In genomic region chr8:118238156-118238555, GRCm38 (mm10) we compare ENCODE assay signal across 21 mouse cellular contexts. TPM values are rescaled to one million over a fixed set of nuclear protein-coding genes. Genes with fewer than 3 reads are reported as not detected.
"Had no signal": no experiment of that assay in that cellular context is flagged by ENCODE, and none has a peak within 500 bp of the region (broad histone marks: within the 10 kb centered on the region; RNA-seq: fewer than 3 reads in every experiment).

No protein-coding gene starts in this region.

- H3K9ac ChIP-seq: limb, embryonic 12.5 days; limb, embryonic 15.5 days; liver, embryonic 14.5 days; liver, postnatal 0 days; lung, embryonic 14.5 days; midbrain, embryonic 13.5 days; neural tube, embryonic 13.5 days had no signal

- H3K4me1 ChIP-seq: limb, embryonic 12.5 days; limb, embryonic 15.5 days; midbrain, embryonic 13.5 days; neural tube, embryonic 13.5 days had no signal

- DNase-seq: kidney, adult 9 months; kidney, postnatal 10 days; kidney, postnatal 36 days; left cerebral cortex, postnatal 4 days; liver, postnatal 0 days; lung, embryonic 14.5 days; thymus, adult 18-20 months; thymus, postnatal 36 days had no signal

- ATAC-seq: liver, postnatal 0 days; lung, postnatal 0 days; midbrain, embryonic 13.5 days; midbrain, embryonic 16.5 days had no signal

- H3K27me3 ChIP-seq: limb, embryonic 12.5 days; limb, embryonic 15.5 days; midbrain, embryonic 13.5 days; neural tube, embryonic 13.5 days had no signal

- H3K4me2 ChIP-seq: limb, embryonic 12.5 days; limb, embryonic 15.5 days; liver, embryonic 11.5 days; lung, embryonic 14.5 days; midbrain, embryonic 13.5 days; neural tube, embryonic 13.5 days had no signal

- H3K27ac ChIP-seq: limb, embryonic 12.5 days; limb, embryonic 15.5 days; liver, embryonic 14.5 days; macrophage; midbrain, embryonic 13.5 days; neural tube, embryonic 13.5 days had no signal

- H3K9me3 ChIP-seq: limb, embryonic 12.5 days; limb, embryonic 15.5 days; midbrain, embryonic 13.5 days; neural tube, embryonic 13.5 days had no signal

- H3K4me3 ChIP-seq: limb, embryonic 12.5 days; limb, embryonic 15.5 days; midbrain, embryonic 13.5 days; myocyte; neural tube, embryonic 13.5 days had no signal

- H3K36me3 ChIP-seq: limb, embryonic 12.5 days; limb, embryonic 15.5 days; midbrain, embryonic 13.5 days; neural tube, embryonic 13.5 days had no signal

RNA-seq across cellular contexts. Expression of gene Cdh13, which starts 45.4 kb away (rescaled TPM):
- total RNA-seq: megakaryocyte, adult 5-6 weeks; monocyte, adult 5-6 weeks; neutrophil, adult 5-6 weeks had no signal
- polyA plus RNA-seq: macrophage had no signal
